Mouse (Mus musculus) heart, postnatal 0 days (tissue): ENCODE results near the gene Podn. TPM values are rescaled to one million over a fixed set of nuclear protein-coding genes. Genes with fewer than 3 reads are reported as not detected.

Source experiments
- ATAC-seq: fragments of 200-750 bp; cut with Nextera tagmentation; 2 replicates; pipeline ENCODE4 v1.8.0; 2017; ENCODE audit warnings: low read depth, moderate number of reproducible peaks, moderate library complexity; ENCODE audit not compliant: insufficient read depth
- DNase-seq: peaks from one replicate; pipeline ENCODE4 v3.0.0-alpha.2; 2016; ENCODE audit warnings: low spot score
- H3K27ac ChIP-seq: fragments of 300-500 bp; sonication (generic); 2 replicates; pipeline ENCODE4 v1.5.1; 2014; ENCODE audit warnings: low read depth, mild to moderate bottlenecking
- H3K27me3 ChIP-seq: fragments of 300-500 bp; sonication (generic); 2 replicates; pipeline ENCODE4 v1.6.1; 2014; ENCODE audit warnings: low read length, mixed read lengths; ENCODE audit not compliant: control insufficient read depth, insufficient read depth
- H3K36me3 ChIP-seq: fragments of 300-500 bp; sonication (generic); replicated peaks from 2 replicates; pipeline ENCODE4 v1.6.1; 2014; ENCODE audit warnings: low read length, mixed read lengths; ENCODE audit not compliant: control insufficient read depth, insufficient read depth
- H3K4me1 ChIP-seq: fragments of 300-500 bp; sonication (generic); 2 replicates; pipeline ENCODE4 v1.6.1; 2014; ENCODE audit warnings: antibody characterized with exemption; ENCODE audit not compliant: control insufficient read depth, insufficient read depth
- H3K4me2 ChIP-seq: fragments of 300-500 bp; sonication (generic); 2 replicates; pipeline ENCODE4 v1.6.1; 2014; ENCODE audit warnings: low read depth, mild to moderate bottlenecking, low read length, moderate library complexity
- H3K4me3 ChIP-seq: fragments of 300-500 bp; sonication (generic); 2 replicates; pipeline ENCODE4 v1.5.1; 2014; ENCODE audit warnings: low read depth, low read length
- H3K9ac ChIP-seq: fragments of 300-500 bp; sonication (generic); replicated peaks from 2 replicates; pipeline ENCODE4 v1.6.1; 2014; ENCODE audit warnings: low read depth, low read length, mixed read lengths
- H3K9me3 ChIP-seq: fragments of 300-500 bp; sonication (generic); replicated peaks from 2 replicates; pipeline ENCODE4 v1.6.1; 2016; ENCODE audit warnings: low read length; ENCODE audit not compliant: control insufficient read depth
- CTCF ChIP-seq: IDR thresholded peaks from 2 replicates; pipeline ENCODE4 v1.5.1; 2016; ENCODE audit warnings: antibody characterized with exemption, control low read depth, low read depth
- EP300 ChIP-seq: IDR thresholded peaks from 2 replicates; pipeline ENCODE4 v1.6.1; 2016; ENCODE audit warnings: antibody characterized with exemption, low read depth
- WGBS: fragments of 180-500 bp; shearing (Covaris S2); extraction: QIAGEN DNeasy Blood & Tissue Kit; methylation state at CpG from one replicate; pipeline ENCODE4 v1.1.7; 2014; 5-methylcytosine and 5-hydroxymethylcytosine counted together
- polyA plus RNA-seq: library from polyadenylated mRNA; unstranded; fragments of >200 nt; fragmentation: Nextera tagmentation; extraction: Ambion mirVana; gene quantifications from 2 replicates; pipeline ENCODE4 v1.2.1, GENCODE M21; 2015
- total RNA-seq: library from RNA; depleted of rRNA; stranded (reverse); fragments of >200 nt; gene quantifications from 2 replicates; pipeline ENCODE4 v1.2.3, GENCODE M21; 2014; ENCODE audit warnings: low replicate concordance

Podn gene
- total and polyA plus RNA-seq, 2 experiments from 2014 or later, result 0.53 to 5.0 TPM

DNA sequence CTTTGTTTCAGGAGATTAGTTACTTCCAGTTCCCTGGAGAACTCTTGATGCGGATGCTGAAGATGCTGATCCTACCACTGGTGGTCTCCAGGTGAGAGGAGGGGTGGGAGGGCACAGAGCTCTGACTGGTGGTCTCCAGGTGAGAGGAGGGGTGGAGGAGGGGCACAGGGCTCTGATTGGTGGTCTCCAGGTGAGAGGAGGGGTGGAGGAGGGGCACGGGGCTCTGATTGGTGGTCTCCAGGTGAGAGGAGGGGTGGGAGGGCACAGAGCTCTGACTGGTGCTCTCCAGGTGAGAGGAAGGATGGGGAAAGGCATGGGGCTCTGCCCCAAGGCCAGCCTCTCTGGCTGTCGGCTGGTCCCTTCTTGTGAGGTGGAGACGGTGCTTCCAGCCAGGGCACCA is 118.7 kb downstream of the Podn start:
- no peaks in the 10 kb centered on the region for H3K9me3 ChIP-seq
- no peak for ATAC-seq
- H3K27me3 ChIP-seq, result no peaks in the 10 kb centered on the region
- no peak overlapping the region for H3K4me3 ChIP-seq
- WGBS, result 71% methylated on average over 4 of the region's 4 CpGs
- no peak overlapping the region for H3K4me2 ChIP-seq
- no peak for DNase-seq
- no peak overlapping the region for H3K9ac ChIP-seq
- H3K4me1 ChIP-seq, result no peaks in the 10 kb centered on the region
- H3K27ac ChIP-seq, result no peak overlapping the region
- H3K36me3 ChIP-seq, result no peaks in the 10 kb centered on the region
- TF ChIP-seq EP300 (no peak), CTCF (no peak)

DNA sequence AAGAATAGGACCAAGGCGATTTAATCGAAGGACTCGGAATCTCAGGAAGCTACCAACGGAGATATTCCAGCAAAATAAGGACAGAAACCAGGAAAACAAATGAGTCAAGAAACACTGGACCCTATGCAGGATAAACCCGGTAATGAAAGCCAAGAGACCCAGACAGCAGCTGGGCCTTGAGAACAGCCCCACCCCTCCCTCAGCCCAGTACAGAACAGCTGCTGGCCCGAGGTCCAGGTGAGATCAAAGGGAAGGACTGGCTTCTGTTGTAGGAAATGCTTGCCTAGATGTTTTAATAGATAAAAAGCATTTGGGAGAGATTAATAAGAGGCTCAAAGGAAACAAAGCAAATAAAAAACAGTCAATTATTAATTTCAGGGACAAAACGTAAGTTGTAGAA is 121.2 kb downstream of the Podn start:
- Histone ChIP-seq H3K27ac (no peak overlapping the region), H3K36me3 (no peaks in the 10 kb centered on the region), H3K9me3 (no peaks in the 10 kb centered on the region), H3K27me3 (no peaks in the 10 kb centered on the region), H3K4me1 (no peaks in the 10 kb centered on the region), H3K4me3 (no peak overlapping the region), H3K9ac (no peak overlapping the region), H3K4me2 (no peak overlapping the region)
- 71% methylated on average over 7 of the region's 7 CpGs for WGBS
- DNase-seq, result no peak
- ATAC-seq, result no peak
- no peak for TF ChIP-seq CTCF
- no peak for TF ChIP-seq EP300

DNA sequence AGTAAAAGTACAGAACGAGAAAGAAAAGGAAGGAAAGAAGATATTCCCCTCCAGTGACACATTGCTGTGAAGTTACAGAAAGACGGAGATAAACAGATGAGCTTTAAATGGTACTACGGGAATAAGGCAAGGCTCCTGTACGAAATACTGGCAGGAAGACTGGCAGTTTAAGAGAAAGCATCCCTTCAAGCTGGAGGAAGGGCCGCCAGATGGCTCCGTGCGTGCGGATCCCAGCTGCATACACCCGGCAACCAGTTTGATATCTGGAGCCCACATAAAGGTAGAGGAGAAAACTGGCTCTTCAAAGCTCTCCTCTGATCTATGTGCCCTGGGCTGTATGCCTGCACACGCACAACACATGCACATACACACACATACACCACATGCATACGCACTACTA is 121.7 kb downstream of the Podn start:
- Histone ChIP-seq H3K27ac (no peak overlapping the region), H3K36me3 (no peaks in the 10 kb centered on the region), H3K27me3 (no peaks in the 10 kb centered on the region), H3K4me2 (no peak overlapping the region), H3K4me3 (no peak overlapping the region), H3K4me1 (no peaks in the 10 kb centered on the region), H3K9ac (no peak overlapping the region), H3K9me3 (no peaks in the 10 kb centered on the region)
- no peak for TF ChIP-seq CTCF
- no peak for TF ChIP-seq EP300
- no peak for DNase-seq
- ATAC-seq, result no peak
- WGBS, result 77% methylated on average over 11 of the region's 11 CpGs

DNA sequence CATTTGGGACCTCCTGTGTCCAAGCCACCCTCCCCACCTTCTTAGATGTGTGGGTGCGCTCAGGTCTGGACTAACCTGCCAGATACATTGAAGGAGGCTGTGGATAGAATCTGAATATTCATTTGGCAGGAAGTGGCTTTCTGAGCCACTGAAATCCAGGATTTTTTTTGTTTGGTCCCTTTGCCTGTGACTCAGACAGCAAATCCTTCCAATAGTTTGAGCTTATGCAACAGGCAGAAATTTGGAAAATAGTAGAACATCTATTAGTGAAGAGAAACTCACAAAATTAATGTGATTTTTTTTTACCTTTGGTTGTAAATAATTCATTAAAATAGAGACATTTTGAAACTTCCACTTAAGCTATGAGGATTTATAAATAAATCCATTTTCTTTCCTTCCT is 125.1 kb downstream of the Podn start:
- Histone ChIP-seq H3K36me3 (no peaks in the 10 kb centered on the region), H3K27ac (no peak overlapping the region), H3K9ac (no peak overlapping the region), H3K4me3 (no peak overlapping the region), H3K27me3 (no peaks in the 10 kb centered on the region), H3K9me3 (no peaks in the 10 kb centered on the region), H3K4me1 (no peaks in the 10 kb centered on the region; the same call in 1 of the 2 replicates), H3K4me2 (no peak overlapping the region)
- 96% methylated on average over 1 of the region's 1 CpGs for WGBS
- ATAC-seq, result no peak
- TF ChIP-seq CTCF, result no peak
- no peak for DNase-seq

DNA sequence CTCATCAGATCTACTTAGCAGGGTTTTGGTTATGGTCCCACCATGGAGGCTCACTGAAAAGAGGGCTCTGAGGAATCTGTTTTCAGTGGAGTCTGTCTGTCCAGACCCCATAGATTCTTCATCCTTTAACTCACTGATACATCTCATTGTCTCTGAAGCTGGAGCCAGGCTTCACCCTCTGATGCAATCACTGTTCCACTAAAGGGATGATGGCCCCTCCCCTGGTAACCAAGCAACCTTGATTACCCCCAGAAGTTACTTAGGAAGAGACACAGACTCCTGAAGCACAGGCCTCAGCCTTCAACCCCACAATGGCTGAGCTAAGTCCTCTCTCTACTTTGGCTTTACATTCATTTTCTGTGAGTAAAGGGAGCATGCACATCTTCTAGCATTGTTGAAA is 126.5 kb downstream of the Podn start:
- ATAC-seq (no peak), DNase-seq (no peak)
- Histone ChIP-seq H3K4me1 (no peaks in the 10 kb centered on the region; the same call in 1 of the 2 replicates), H3K4me3 (no peak overlapping the region), H3K27ac (no peak overlapping the region), H3K9me3 (no peaks in the 10 kb centered on the region), H3K4me2 (no peak overlapping the region), H3K27me3 (no peaks in the 10 kb centered on the region), H3K36me3 (no peaks in the 10 kb centered on the region), H3K9ac (no peak overlapping the region)
- no peak for TF ChIP-seq EP300
- no peak for TF ChIP-seq CTCF

DNA sequence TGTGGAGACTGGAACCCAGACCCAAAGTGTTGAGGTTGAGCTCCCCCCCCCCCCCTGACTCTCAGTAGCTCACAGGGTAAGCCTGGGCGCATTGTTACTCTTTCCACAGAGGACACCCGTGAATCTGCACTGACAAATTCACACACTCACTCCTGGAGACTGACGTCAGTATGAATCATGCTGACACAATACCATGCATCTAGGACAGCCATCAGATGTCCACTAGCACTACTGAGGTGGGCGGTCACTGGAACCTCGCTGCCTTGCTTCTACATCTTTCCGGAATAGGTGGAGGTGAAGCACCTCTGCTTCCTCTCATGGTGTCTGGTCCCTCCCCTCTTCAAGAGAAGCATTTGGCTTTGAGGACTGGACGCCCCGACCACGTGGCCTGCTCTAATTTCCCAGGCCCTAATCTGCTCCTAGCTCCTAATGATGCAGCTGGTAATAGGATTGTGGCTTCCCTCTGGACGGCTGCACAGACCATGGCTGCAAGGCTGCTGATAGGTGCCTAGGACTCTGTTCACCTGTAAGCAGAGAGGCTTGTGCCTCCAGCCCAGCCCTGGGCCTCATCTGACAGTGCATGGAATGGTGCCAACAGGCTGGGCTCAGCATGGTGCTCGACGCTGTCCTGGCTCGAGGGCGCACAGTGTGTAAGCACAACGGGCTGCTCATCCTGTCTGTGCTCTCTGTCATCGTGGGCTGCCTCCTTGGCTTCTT is 128.1 kb downstream of the Podn start, which contains the start of gene Slc1a7:
Gene Slc1a7 (plus strand): TSS at position 367 of the 717 bp plus-strand sequence.
- no peak within 1 kb of the TSS for H3K9ac ChIP-seq
- H3K27ac ChIP-seq, result no peak within 1 kb of the TSS
- H3K36me3 ChIP-seq, result no peaks in the 10 kb centered on the region
- ATAC-seq (peak; percentile 26; the same call in 1 of the 2 replicates), DNase-seq (no peak)
- H3K4me3 ChIP-seq, result no peak within 1 kb of the TSS
- TF ChIP-seq CTCF (no peak), EP300 (no peak)
- WGBS, result 59% methylated on average over 16 of the region's 16 CpGs
- no peaks in the 10 kb centered on the region for H3K9me3 ChIP-seq
- no peaks in the 10 kb centered on the region; the same call in 1 of the 2 replicates for H3K4me1 ChIP-seq
- no peaks in the 10 kb centered on the region for H3K27me3 ChIP-seq
- no peak within 1 kb of the TSS for H3K4me2 ChIP-seq
